Mouse (Mus musculus) urinary bladder, postnatal 25 days (tissue): ENCODE measurements around the gene Fhdc1.

ENCODE experiments used
- DNase-seq: peaks from one replicate; pipeline ENCODE4 v3.0.0; 2022; ENCODE audit warnings: low spot score

Fhdc1 gene

GRCm38 (mm10) chr3:84474398-84474797 is 5.8 kb downstream of the Fhdc1 start:
- DNase-seq = no peak

- DNase-seq = no peak
Observed at GRCm38 (mm10) chr3:84472955-84473354, 7.3 kb downstream of the Fhdc1 start.

- DNase-seq = no peak
Observed at GRCm38 (mm10) chr3:84472527-84472926, 7.7 kb downstream of the Fhdc1 start.

- no peak for DNase-seq
Observed at GRCm38 (mm10) chr3:84471146-84471545, 9.1 kb downstream of the Fhdc1 start.

GRCm38 (mm10) chr3:84468111-84468453 is 12.1 kb downstream of the Fhdc1 start:
- DNase-seq = no peak

- DNase-seq = no peak
Observed at GRCm38 (mm10) chr3:84467419-84468110, 12.7 kb downstream of the Fhdc1 start.

- DNase-seq = no peak
Observed at GRCm38 (mm10) chr3:84465822-84466500, 14.3 kb downstream of the Fhdc1 start.

GRCm38 (mm10) chr3:84461687-84462086 is 18.5 kb downstream of the Fhdc1 start:
- no peak for DNase-seq

GRCm38 (mm10) chr3:84460952-84461351 is 19.3 kb downstream of the Fhdc1 start:
- DNase-seq = no peak

GRCm38 (mm10) chr3:84460499-84460898 is 19.7 kb downstream of the Fhdc1 start:
- DNase-seq = no peak

GRCm38 (mm10) chr3:84455733-84456417 is 24.4 kb downstream of the Fhdc1 start:
- DNase-seq = no peak

GRCm38 (mm10) chr3:84450651-84451050 is 29.6 kb downstream of the Fhdc1 start:
- DNase-seq = no peak

- DNase-seq = no peak
Observed at GRCm38 (mm10) chr3:84449015-84449414, 31.2 kb downstream of the Fhdc1 start.

GRCm38 (mm10) chr3:84447803-84448202 is 32.4 kb downstream of the Fhdc1 start:
- DNase-seq = no peak

- DNase-seq = no peak
Observed at GRCm38 (mm10) chr3:84445838-84446237, 34.4 kb downstream of the Fhdc1 start.

GRCm38 (mm10) chr3:84442890-84443289 is 37.3 kb downstream of the Fhdc1 start:
- no peak for DNase-seq

GRCm38 (mm10) chr3:84439431-84440210 is 40.6 kb downstream of the Fhdc1 start:
- no peak for DNase-seq

- DNase-seq = no peak
Observed at GRCm38 (mm10) chr3:84438840-84439239, 41.4 kb downstream of the Fhdc1 start.

GRCm38 (mm10) chr3:84438118-84438517 is 42.1 kb downstream of the Fhdc1 start:
- peak; percentile 34 for DNase-seq

- DNase-seq = no peak
Observed at GRCm38 (mm10) chr3:84436947-84437346, 43.3 kb downstream of the Fhdc1 start.

GRCm38 (mm10) chr3:84435288-84436043 is 44.8 kb downstream of the Fhdc1 start:
- no peak for DNase-seq
